Mouse (Mus musculus) pancreas, adult 10 weeks (tissue): ENCODE data around the gene Fam161b. TPM values are rescaled to one million over a fixed set of nuclear protein-coding genes. Genes with fewer than 3 reads are reported as not detected.

Experiments used
- polyA plus RNA-seq: library from polyadenylated mRNA; stranded (reverse); fragments of 350-450 nt; fragmentation: Illumina TruSeq; extraction: RNeasy Lipid Tissue Mini Kit (QIAGEN cat#74804); gene quantifications from one replicate; pipeline ENCODE4 v1.2.3, GENCODE M21; 2015; ENCODE audit warnings: low read depth, low replicate concordance; ENCODE audit not compliant: insufficient read depth

The Fam161b gene
- 1.3 TPM for polyA plus RNA-seq

DNA sequence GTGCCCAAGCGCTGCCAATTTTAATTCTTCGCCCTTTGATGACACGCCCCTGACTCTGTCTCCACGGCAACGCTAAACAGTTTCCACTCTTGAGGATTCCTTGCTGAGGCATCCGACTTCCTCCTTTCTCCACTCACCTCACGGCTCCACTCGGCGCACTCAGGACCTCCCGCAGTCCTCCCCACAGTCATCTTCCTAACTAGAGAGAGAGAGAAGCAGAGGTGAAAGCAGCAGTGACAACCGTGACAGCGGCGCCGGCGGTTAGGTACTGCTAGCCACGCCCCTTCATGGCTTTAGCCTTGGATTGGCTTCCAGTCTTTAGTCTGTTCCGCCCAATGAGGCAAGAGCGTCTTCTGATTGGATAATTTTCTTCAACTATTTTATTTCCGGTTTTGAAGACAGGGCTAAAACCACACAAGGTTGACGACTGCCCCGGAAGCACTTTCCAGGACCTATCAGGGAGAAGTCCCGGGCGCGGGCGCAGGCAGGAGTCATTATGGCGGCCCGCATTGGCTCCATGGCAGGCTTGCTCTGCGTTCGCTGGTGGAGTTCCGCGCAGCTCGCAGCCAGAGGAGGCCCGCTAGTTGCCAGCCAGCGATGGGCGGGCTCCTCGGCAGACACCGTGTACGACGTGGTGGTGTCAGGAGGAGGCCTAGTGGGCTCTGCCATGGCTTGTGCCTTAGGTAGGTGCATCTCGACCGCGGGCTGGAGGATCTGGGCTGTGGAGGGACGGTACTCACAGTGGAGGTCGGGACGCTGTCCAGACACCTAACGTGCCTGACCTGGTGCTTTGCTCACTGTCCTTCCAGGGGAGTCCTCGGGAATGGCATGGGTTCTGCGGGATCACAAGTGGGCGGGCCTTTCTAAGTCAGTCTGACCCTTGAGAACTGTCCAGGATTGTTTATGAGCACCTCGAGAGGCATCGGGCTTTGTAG is at the start of gene Fam161b, which contains the start of gene Coq6:
Gene Fam161b (minus strand): TSS at position 279 of the 935 bp plus-strand sequence.
Gene Coq6 (plus strand): TSS at position 103 of the 935 bp plus-strand sequence.

DNA sequence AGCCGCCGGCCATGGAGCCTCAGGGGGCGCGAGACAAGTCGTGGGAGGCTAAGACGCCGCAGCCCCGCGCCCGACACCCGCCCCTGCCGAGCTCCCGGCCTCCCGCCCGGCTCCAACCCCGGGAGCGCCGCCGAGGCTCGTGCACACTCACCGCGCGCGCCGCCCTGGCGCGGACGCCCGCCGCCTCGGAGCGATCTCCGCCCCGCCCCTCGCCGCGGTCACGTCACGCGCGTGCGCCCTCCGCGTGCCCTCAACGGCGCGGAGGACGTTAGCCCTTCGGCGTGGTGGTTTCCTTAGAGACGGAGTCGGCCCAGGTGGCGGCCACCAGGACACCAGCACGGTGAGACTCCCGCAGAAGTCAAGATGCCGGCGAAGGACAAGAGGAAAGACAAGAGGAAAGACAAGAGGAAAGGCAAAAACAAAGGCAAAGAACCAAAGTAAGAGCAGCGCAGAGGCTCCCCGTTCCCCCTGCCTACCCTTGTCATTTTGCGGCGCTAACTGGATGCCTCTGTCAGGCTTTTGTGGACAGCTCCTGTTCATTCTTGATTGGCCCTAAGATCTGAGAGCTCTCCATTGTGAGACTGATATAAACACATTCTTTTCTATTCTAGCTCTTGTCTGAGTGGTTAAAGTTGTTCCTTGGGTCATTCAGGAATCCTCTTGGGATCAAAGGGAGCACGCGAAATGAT is 47.3 kb upstream of the Fam161b start, which contains the start of the genes Entpd5 and Bbof1:
Gene Entpd5 (minus strand): TSS at position 211 of the 689 bp plus-strand sequence.
Gene Bbof1 (plus strand): TSS at position 253 of the 689 bp plus-strand sequence.

DNA sequence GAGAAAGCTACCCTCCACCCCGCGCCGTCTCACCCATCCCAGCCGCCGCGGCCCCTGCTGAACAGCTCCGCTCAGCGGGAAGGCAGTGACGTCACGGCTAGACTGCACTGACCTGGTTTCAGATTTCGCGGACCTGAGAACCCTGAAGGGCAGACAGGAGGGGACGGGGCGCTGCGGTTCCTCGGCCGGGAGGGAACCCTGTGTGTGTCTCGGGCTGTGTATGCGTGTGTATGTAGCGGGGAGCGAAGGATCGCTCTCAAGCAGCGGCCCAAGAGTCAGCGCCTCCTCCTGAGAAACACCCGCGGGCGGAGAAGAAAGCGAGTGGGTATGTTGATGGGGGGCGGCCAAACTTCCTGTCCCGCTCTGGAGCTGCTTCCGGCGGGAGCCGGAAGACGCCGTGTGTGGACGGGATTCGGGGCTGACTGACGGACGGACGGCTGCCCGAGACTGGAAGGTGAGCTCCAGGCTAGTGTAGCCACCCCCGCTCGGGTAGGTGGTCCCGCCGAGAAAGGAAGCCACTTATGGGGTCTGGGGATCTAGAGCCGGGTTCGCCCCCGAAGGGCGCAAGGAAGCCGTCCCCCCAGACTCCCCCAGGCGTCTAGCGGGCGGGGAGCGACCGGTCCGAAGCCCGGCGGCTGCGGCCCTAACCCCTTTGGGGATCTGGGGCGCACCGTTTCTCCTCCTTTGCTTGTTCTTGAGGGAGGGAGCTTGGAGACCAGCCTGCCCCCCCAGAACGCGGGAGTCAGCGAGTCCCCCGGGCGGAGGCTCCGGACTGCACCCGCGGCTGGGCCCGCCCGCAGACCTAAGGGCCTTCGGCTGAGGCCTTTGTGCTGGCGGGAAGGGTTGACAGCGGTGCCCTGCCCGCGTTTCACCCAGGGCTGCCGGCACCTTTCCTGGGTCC is 44.7 kb downstream of the Fam161b start, which contains the start of gene Zfp410:
Gene Zfp410 (plus strand): TSS at position 132 of the 901 bp plus-strand sequence.

Other genes with a start within 250 kb of the Fam161b start
- 3.5 TPM for gene Dnal1, start 247.5 kb downstream of the Fam161b start, polyA plus RNA-seq
- not detected for gene Pnma1, start 213.3 kb downstream of the Fam161b start, polyA plus RNA-seq
- gene Elmsan1, start 143.0 kb downstream of the Fam161b start, polyA plus RNA-seq = 3.9 TPM
- 7.3 TPM for gene Ptgr2, start 76.6 kb downstream of the Fam161b start, polyA plus RNA-seq
- gene Zfp410, start 45.0 kb downstream of the Fam161b start, polyA plus RNA-seq = 12.5 TPM
- gene Coq6, start 176 bp downstream of the Fam161b start, polyA plus RNA-seq = 7.6 TPM
- 3.3 TPM for gene Entpd5, start 47.2 kb upstream of the Fam161b start, polyA plus RNA-seq
- gene Bbof1, start 47.2 kb upstream of the Fam161b start, polyA plus RNA-seq = 0.63 TPM
- 2.7 TPM for gene Rnf113a2, start 55.4 kb upstream of the Fam161b start, polyA plus RNA-seq
- 14.2 TPM for gene Aldh6a1, start 89.2 kb upstream of the Fam161b start, polyA plus RNA-seq
- gene Lin52, start 89.6 kb upstream of the Fam161b start, polyA plus RNA-seq = 4.5 TPM
- not detected for gene Vsx2, start 207.9 kb upstream of the Fam161b start, polyA plus RNA-seq